Mouse (Mus musculus) A20 (cell line): ENCODE data around the gene Olfr312.

Experiments used
- DNase-seq: peaks from one replicate; pipeline ENCODE4 v3.0.0-alpha.2; 2011; ENCODE audit warnings: low read depth, low spot score

Olfr312 gene

DNA sequence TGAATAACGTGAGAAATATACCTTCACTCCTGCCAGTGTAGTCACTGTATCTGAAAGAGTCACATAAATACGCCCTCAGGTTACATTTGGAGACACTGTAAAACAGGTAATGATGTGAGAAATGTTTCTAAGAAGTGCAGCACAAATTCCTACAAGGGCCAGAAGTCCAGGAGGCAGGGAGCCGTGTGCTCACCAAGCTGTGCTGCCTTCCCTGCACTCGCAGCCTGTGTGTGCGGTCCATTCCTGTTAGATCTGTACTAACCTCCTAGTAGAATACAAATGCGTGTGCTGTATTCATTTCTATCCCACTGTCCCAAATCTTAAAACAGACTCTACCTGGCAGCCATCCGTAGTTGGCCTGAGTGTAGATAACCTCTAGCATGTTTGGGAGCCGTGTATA is 31.7 kb downstream of the Olfr312 start:
- DNase-seq, result no peak

DNA sequence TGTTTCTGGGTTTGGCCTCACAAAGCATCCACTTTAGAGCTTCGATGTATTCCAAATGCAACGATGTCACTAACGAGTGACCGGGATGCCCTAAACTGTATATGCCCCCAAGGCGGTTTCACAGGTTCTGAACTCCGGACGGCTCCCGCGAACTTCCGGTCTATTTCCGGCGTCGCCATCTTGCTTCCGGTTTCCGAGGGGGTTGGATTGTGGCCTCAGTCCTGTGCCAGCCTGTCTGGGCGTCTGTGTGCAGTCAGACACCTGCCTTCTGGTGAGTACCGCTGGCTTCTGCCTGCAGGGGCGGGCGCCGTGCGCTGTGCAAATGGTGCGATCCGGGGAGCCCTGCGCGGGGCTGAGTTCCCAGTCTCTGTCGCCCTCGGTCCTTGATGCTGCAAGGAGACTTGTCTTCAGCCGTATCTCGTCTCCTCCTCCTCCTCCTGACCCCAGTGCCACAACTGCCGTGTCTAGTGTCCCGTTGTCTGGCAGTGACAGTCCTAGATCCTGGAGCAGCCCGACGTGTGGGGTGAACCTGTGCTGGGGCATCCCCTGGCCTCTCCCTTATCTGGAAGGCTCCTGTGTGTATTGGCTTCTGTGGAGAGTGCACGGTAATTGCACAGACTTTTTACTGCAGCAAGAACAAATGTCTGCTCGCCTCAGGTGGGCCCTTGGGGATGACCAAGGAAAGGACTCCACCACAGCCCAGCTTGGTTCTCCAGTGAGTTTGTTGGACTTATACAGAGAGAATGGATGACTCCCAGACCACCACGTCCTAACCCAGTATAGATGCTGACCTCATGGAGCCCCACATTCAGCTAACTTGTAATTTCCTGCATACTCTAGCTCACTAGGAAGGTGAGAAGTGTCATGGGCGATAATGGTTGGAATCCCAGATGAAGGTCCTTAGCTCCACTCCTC is 38.3 kb downstream of the Olfr312 start, which contains the start of gene 2810021J22Rik:
2810021J22Rik (plus strand) TSS at position 178 of the 915 bp plus-strand sequence.
- peak; percentile 92 for DNase-seq

DNA sequence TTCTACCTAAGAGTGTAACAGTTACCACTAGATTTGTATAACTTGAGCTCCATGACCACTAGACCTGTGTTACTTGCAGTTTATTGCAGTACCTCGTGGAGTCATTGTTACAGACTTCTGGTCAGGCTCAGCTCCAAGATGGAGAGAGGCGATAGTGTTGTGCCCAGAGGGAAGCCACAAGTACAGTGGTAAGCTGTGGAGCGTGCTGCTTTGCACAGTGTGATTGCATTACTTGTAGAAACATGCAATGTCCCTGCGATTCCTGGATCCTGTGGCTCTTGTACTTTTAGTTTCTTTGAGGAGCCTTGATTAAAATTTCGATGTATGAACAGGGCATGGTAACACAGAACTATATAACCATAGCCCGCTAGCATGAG is 38.9 kb downstream of the Olfr312 start:
- no peak for DNase-seq

DNA sequence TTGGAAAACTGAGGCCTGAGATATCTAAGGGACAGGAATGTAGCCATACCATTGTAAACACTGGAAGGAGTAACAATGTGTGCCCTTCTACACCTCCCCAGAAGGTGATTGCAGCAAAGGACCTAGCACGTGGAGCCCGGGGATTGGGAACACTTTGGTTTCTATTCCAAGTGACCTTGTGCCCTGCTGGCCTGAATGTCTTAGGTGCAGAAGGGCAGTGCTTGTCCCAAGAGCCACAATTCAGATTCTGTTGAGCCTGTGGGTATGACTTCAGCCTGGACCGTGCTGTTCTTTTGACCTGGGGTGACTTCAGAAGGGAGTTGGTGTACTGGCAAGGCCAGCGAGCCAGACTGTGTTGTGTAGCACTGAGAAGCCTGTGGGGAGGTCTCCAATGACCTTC is 41.9 kb downstream of the Olfr312 start:
- DNase-seq, result no peak

DNA sequence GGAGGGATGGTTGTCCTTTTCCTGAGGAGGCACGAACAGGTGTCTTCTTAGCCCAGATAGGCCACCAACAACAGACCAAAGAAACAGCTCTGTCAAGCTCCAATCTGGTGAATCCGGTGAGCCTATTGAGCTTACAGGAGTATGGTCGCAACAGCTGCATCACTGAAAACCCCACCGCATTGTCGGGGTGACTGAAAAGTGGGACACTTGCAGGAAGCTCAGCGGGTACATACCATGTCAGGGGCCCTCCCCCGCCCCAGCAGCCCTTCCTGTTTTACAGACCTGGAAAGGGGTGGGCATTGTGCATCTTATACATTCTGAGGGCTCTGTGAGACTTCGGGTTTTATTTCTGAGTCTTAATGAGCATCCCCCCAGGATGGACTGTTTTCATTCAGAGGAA is 54.7 kb downstream of the Olfr312 start:
- DNase-seq, result no peak
